Mouse (Mus musculus) midbrain, postnatal 0 days (tissue): ENCODE results near the gene Gamt. TPM values are rescaled to one million over a fixed set of nuclear protein-coding genes. Genes with fewer than 3 reads are reported as not detected.

Source experiments
- ATAC-seq: fragments of 200-750 bp; cut with Nextera tagmentation; 2 replicates; pipeline ENCODE4 v1.8.0; 2017; ENCODE audit warnings: moderate number of reproducible peaks, mild to moderate bottlenecking, moderate TSS enrichment, moderate library complexity; ENCODE audit not compliant: low FRiP score
- DNase-seq: peaks from one replicate; pipeline ENCODE4 v3.0.0-alpha.2; 2015; ENCODE audit warnings: low spot score
- H3K27ac ChIP-seq: fragments of 300-500 bp; sonication (generic); 2 replicates; pipeline ENCODE4 v1.5.1; 2014; ENCODE audit warnings: low read depth, mild to moderate bottlenecking, low read length, mixed read lengths
- H3K27me3 ChIP-seq: fragments of 300-500 bp; sonication (generic); 2 replicates; pipeline ENCODE4 v1.6.1; 2014; ENCODE audit warnings: low read length, control low read depth, mixed read lengths; ENCODE audit not compliant: insufficient read depth
- H3K36me3 ChIP-seq: fragments of 300-500 bp; sonication (generic); 2 replicates; pipeline ENCODE4 v1.6.1; 2014; ENCODE audit warnings: low read length, control low read depth, mixed read lengths; ENCODE audit not compliant: insufficient read depth
- H3K4me1 ChIP-seq: fragments of 300-500 bp; sonication (generic); 2 replicates; pipeline ENCODE4 v1.6.1; 2014; ENCODE audit warnings: mild to moderate bottlenecking, control low read depth, antibody characterized with exemption, low read length, mixed read lengths; ENCODE audit not compliant: insufficient read depth
- H3K4me2 ChIP-seq: fragments of 300-500 bp; sonication (generic); 2 replicates; pipeline ENCODE4 v1.6.1; 2014; ENCODE audit warnings: low read depth, mild to moderate bottlenecking, low read length, mixed read lengths; ENCODE audit not compliant: poor library complexity, severe bottlenecking
- H3K4me3 ChIP-seq: fragments of 300-500 bp; sonication (generic); 2 replicates; pipeline ENCODE4 v1.5.1; 2014; ENCODE audit warnings: low read depth, mild to moderate bottlenecking, low read length, moderate library complexity
- H3K9ac ChIP-seq: fragments of 300-500 bp; sonication (generic); replicated peaks from 2 replicates; pipeline ENCODE4 v1.6.1; 2014; ENCODE audit warnings: mild to moderate bottlenecking, low read length, moderate library complexity, mixed read lengths; ENCODE audit not compliant: poor library complexity, severe bottlenecking
- H3K9me3 ChIP-seq: fragments of 300-500 bp; sonication (generic); 2 replicates; pipeline ENCODE4 v1.6.1; 2016; ENCODE audit warnings: low read length, control low read depth
- CTCF ChIP-seq: IDR thresholded peaks from 2 replicates; pipeline ENCODE4 v1.5.1; 2016; ENCODE audit warnings: antibody characterized with exemption, mild to moderate bottlenecking
- WGBS: fragments of 180-500 bp; shearing (Covaris S2); extraction: QIAGEN DNeasy Blood & Tissue Kit; methylation state at CpG from one replicate; pipeline ENCODE4 v1.1.7; 2014; 5-methylcytosine and 5-hydroxymethylcytosine counted together
- polyA plus RNA-seq: library from polyadenylated mRNA; unstranded; fragments of >200 nt; fragmentation: Nextera tagmentation; extraction: Ambion mirVana; gene quantifications from 2 replicates; pipeline ENCODE4 v1.2.1, GENCODE M21; 2015
- total RNA-seq: library from RNA; depleted of rRNA; stranded (reverse); fragments of >200 nt; gene quantifications from 2 replicates; pipeline ENCODE4 v1.2.3, GENCODE M21; 2014

Gene Gamt
- total and polyA plus RNA-seq, 2 experiments from 2014 or later = 14.3 to 16.8 TPM

- 0 out of 2 replicates have a peak, but pooled peaks cover 4% of the 10 kb centered on the region for H3K36me3 ChIP-seq
- peak overlapping the region; percentile 97 for H3K9ac ChIP-seq
- no peaks in the 10 kb centered on the region for H3K27me3 ChIP-seq
- no peaks in the 10 kb centered on the region for H3K9me3 ChIP-seq
- peak overlapping the region; percentile 79 for H3K4me3 ChIP-seq
- H3K27ac ChIP-seq = peak overlapping the region; percentile 75
- DNase-seq = peak; percentile 100
- WGBS = 2% methylated on average over 60 of the region's 81 CpGs
- peak overlapping the region; percentile 72 for H3K4me2 ChIP-seq
- H3K4me1 ChIP-seq = peaks cover 26% of the 10 kb centered on the region
- peak; percentile 81 for ATAC-seq
- TF ChIP-seq CTCF = no peak; the same call in 1 of the 2 replicates
Observed at GRCm38 (mm10) chr10:80264341-80265148, 3.7 kb upstream of the Gamt start.

- Histone ChIP-seq H3K4me3 (no peak overlapping the region), H3K27ac (no peak overlapping the region), H3K4me1 (peaks cover 26% of the 10 kb centered on the region), H3K27me3 (no peaks in the 10 kb centered on the region), H3K36me3 (0 out of 2 replicates have a peak, but pooled peaks cover 8% of the 10 kb centered on the region), H3K9me3 (no peaks in the 10 kb centered on the region), H3K4me2 (no peak overlapping the region), H3K9ac (no peak overlapping the region)
- ATAC-seq (no peak), DNase-seq (no peak)
- 90% methylated on average over 10 of the region's 10 CpGs for WGBS
- no peak for TF ChIP-seq CTCF
Observed at GRCm38 (mm10) chr10:80262776-80263365, 2.1 kb upstream of the Gamt start.

GRCm38 (mm10) chr10:80262169-80262568, 1.4 kb upstream of the Gamt start:
- ATAC-seq = no peak
- no peak for TF ChIP-seq CTCF
- no peak overlapping the region for H3K27ac ChIP-seq
- no peak for DNase-seq
- no peak overlapping the region for H3K9ac ChIP-seq
- H3K27me3 ChIP-seq = no peaks in the 10 kb centered on the region
- peak overlapping the region; percentile 67; the same call in 1 of the 2 replicates for H3K4me2 ChIP-seq
- H3K36me3 ChIP-seq = peaks cover 4% of the 10 kb centered on the region; the same call in 1 of the 2 replicates
- H3K9me3 ChIP-seq = no peaks in the 10 kb centered on the region
- 70% methylated on average over 12 of the region's 12 CpGs for WGBS
- H3K4me3 ChIP-seq = no peak overlapping the region
- H3K4me1 ChIP-seq = peaks cover 20% of the 10 kb centered on the region

GRCm38 (mm10) chr10:80261585-80261968, 765 bp upstream of the Gamt start:
- peak; percentile 94 for DNase-seq
- peaks cover 6% of the 10 kb centered on the region; the same call in 1 of the 2 replicates for H3K36me3 ChIP-seq
- no peaks in the 10 kb centered on the region for H3K27me3 ChIP-seq
- peak; percentile 17 for ATAC-seq
- WGBS = 2% methylated on average over 14 of the region's 14 CpGs
- peak overlapping the region; percentile 41 for H3K4me3 ChIP-seq
- H3K9ac ChIP-seq = peak overlapping the region; percentile 48
- H3K4me1 ChIP-seq = peaks cover 16% of the 10 kb centered on the region; the same call in 1 of the 2 replicates
- H3K4me2 ChIP-seq = peak overlapping the region; percentile 67
- TF ChIP-seq CTCF = no peak
- H3K9me3 ChIP-seq = no peaks in the 10 kb centered on the region
- peak overlapping the region; percentile 69 for H3K27ac ChIP-seq

GRCm38 (mm10) chr10:80259861-80260641, 761 bp downstream of the Gamt start:
- ATAC-seq (no peak), DNase-seq (peak; percentile 81)

More at GRCm38 (mm10) chr10:80259861-80260641, 761 bp downstream of the Gamt start:
- peak overlapping the region; percentile 69 for H3K27ac ChIP-seq
- peaks cover 7% of the 10 kb centered on the region; the same call in 1 of the 2 replicates for H3K4me1 ChIP-seq
- H3K27me3 ChIP-seq = no peaks in the 10 kb centered on the region
- WGBS = 2% methylated on average over 19 of the region's 19 CpGs
- TF ChIP-seq CTCF = no peak
- peak overlapping the region; percentile 41 for H3K4me3 ChIP-seq
- H3K9ac ChIP-seq = peak overlapping the region; percentile 48
- peak overlapping the region; percentile 67 for H3K4me2 ChIP-seq
- H3K9me3 ChIP-seq = no peaks in the 10 kb centered on the region
- H3K36me3 ChIP-seq = peaks cover 22% of the 10 kb centered on the region
